Mouse (Mus musculus): ENCODE measurements at regions not wholly inside any gene's neighbourhood (a gene's known extent, or its start where the extent isn't known, plus 50 kb on each side); places are given as distances from the start of the nearest gene placed in this dataset.
A peak's percentile ranks its signal among the peaks of the same experiment; 100 is the strongest.

DNA sequence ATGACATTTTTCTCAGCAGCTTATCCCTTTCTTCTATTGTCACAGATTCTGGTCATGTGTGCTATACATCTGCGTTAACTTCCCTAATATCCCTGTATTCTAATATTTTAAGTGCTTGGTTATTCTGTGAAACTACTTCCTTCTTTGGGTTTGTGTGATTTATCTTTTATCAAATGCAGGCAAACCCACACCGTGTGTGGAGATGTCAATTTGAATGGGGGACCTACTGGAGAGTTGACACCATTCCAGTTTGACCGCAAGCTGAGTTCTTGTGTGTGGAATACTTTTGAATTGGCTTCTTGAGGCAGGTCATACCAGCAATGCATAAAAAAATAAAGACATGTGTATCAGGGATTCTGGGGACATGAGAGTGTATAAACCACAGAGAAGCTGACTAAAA is 86.6 kb upstream of the Stard3nl start:
- TF ChIP-seq MAFK (IDR thresholded peaks at IDR 0.05; ENCODE audit: borderline replicate concordance, low read depth, low read length) (no peak), POLR2A (IDR thresholded peaks at IDR 0.05; ENCODE audit: control insufficient read depth in 1 of 2, insufficient read depth in 1 of 2, low read depth in 1 of 2, low read length in 2 of 2, poor library complexity in 1 of 2) (no peak), GATA1 (IDR thresholded peaks at IDR 0.05; ENCODE audit: low read depth, low read length) (peak; percentile 51)
